Mouse (Mus musculus): ENCODE results near the gene Slc25a18. TPM values are rescaled to one million over a fixed set of nuclear protein-coding genes. Genes with fewer than 3 reads are reported as not detected.

Slc25a18 gene
- 0.33 TPM in 1 of 2 replicates, not detected in the other for total RNA-seq (2021)
- long read RNA-seq, result 0 reads

GRCm38 (mm10) chr6:120773149-120773628 lies at the start of gene Slc25a18:
Gene Slc25a18, plus strand, starts transcription at chr6:120773578.
- no peak for DNase-seq

GRCm38 (mm10) chr6:120725986-120726385 lies 47.4 kb upstream of the Slc25a18 start:
- DNase-seq, result no peak

DNA sequence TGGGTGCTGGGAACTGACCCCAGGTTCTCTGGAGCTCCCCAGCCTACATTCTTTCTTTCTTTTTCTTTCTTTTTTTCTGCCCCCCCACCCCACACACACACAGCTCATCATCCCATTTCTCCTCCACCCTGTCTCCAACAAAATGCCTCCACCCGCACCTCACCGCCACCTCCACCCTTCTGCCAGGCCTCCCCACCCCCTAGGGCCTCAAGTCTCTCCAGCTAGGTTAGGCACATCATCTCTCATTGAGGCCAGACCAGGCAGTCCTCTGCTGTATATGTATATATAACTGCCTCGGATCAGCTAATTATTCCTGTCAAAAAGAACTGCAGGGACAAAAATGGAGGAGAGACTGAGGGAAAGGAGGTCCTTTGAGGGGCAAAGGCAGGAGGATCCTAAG lies 37.4 kb upstream of the Slc25a18 start:
- DNase-seq, result no peak

- DNase-seq, result no peak
Observed at GRCm38 (mm10) chr6:120736566-120736965, 36.8 kb upstream of the Slc25a18 start.

- no peak for DNase-seq
Observed at GRCm38 (mm10) chr6:120743130-120743529, 30.2 kb upstream of the Slc25a18 start.

DNA sequence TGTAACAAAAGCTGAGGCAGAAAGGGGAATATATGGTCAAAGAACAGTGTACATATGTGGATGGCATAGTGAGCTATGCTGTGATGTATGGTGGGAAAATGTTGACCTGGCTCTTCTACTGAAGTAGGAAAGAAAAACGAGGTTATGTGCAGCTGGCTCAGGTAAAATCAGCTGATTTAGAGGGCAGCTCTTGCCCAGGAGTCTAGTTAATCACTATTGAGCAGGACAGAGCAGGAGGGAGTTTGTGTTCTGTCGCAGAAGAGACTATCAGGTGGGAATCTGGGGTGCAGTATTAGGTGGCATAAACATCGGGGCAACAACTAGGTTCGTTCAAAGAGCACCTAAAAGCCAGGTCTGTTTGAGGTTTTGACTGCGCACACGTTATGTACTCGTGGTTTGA lies 29.1 kb upstream of the Slc25a18 start:
- DNase-seq, result no peak

DNA sequence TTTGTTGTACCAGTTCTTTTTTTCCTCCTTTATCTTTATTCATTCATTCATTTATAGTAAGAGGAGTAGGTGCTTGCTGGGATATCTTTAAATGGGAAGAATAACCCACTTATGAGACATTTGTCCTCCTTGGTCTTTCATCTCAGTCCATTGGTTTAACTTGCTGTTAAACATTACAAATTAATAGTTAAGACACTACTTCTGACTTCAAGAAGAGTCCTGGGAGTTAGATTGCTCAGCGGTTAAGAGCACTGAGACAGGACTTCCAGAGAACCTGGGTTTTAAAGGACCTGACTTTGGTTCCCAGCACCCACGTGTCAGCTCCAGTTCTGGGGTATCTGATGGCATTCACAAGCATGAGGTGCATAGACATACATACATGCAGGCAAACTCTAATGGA lies 27.0 kb upstream of the Slc25a18 start:
- no peak for DNase-seq

DNA sequence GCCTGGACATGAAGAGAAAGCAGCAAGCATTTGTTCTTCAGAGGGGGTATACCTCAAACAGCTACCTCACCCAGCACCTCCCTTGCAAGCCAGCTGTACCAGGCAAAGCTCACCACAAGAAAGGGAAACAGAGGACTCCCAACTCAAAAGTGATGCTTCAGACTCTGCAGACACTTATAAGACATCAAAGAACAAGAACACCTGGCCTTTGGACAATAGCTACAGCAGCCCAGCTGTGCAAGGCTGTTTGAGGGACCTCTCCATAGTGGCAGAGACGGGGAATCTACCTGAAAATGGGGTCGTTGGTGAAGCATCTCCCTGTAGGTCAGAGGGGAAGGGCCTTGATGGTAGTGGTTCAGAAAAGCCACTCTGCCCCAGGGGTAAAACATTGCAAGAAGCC lies 12.2 kb upstream of the Slc25a18 start:
- no peak for DNase-seq

DNA sequence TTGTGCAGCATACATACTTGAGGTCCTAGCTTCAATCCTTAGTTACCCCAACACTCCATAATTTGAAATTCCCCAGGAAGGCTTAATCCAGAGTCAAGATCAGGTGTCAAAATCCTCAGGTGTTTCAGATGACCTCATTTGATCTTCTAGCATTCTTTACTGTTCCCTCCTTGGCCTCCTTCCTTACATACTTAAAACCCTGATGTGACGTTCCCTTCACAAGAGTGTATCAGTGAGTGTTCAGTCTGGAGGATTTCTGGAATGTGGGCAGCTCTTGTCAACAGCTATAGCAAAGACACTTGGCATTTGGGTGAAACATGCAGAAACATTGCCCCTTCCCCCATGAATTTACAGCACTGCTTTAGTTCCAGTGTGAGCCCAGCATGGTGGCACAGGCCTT lies 3.4 kb upstream of the Slc25a18 start:
- no peak for DNase-seq

DNA sequence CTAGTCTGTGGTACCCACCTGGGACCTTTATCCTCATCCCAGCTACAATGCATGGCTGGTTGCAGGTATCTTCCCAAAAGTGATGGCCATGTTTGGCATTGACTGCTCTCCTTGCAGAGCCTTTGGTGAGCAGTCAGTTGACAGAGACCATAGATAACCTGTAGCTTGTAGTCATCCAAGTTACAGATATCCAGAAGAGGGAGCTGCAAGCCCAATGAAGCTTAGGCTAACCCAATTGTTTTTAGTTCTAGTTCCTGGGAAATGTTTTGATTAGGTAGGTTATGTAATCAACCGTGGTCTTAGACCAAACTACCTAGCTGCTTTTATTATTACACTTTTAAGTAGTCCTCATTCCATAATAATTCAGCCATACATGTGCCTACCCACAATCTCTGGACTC lies 2.0 kb upstream of the Slc25a18 start:
- no peak for DNase-seq

DNA sequence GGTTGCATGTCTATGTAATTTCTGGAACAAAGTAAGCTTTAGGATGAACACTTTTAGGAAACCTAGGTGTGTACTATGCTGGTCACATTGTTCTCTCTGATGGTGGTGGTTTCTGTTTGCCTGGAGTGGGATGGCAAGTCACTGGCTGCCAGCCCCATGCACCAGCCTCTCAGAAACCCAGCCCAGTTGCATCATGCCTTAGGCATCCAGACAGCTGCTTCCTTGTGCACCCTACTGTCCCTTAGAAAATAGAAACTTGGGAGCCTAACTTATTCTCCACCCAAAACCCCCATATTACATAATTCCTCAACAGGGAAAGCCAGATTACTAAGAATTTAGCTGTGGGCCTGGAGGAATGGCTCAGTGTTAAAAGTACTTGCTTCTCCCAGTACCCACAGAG lies 1.4 kb upstream of the Slc25a18 start:
- no peak for DNase-seq

GRCm38 (mm10) chr6:120773763-120774162 lies 385 bp downstream of the Slc25a18 start:
- DNase-seq, result no peak

- DNase-seq, result no peak
Observed at GRCm38 (mm10) chr6:120776286-120776685, 2.9 kb downstream of the Slc25a18 start.

- no peak for DNase-seq
Observed at GRCm38 (mm10) chr6:120777533-120777932, 4.2 kb downstream of the Slc25a18 start.

GRCm38 (mm10) chr6:120778226-120778625 lies 4.8 kb downstream of the Slc25a18 start:
- no peak for DNase-seq

GRCm38 (mm10) chr6:120782948-120783347 lies 9.6 kb downstream of the Slc25a18 start:
- no peak for DNase-seq

DNA sequence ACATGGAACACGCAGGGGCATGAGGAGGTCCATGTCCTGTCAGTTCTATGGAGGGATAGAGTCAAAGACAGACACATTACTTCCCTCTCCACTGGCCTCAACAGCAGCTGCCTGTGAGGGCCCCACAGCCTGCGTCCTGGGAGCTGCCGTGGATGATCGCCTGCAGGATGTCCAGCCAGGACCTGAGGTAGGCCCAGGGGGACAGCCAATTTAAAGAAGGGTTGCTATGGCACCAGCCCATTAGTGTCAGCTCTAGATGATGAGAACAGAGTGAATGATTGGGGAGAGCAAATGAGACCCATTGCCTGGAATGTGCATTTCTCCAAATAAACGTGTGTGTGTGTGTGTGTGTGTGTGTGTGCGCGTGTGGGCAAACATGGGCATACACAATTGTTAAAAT lies 11.0 kb downstream of the Slc25a18 start:
- no peak for DNase-seq

- DNase-seq, result no peak
Observed at GRCm38 (mm10) chr6:120788068-120788607, 14.8 kb downstream of the Slc25a18 start.

- DNase-seq, result no peak
Observed at GRCm38 (mm10) chr6:120788904-120789303, 15.5 kb downstream of the Slc25a18 start.

GRCm38 (mm10) chr6:120790153-120790552 lies 16.8 kb downstream of the Slc25a18 start:
- no peak for DNase-seq

DNA sequence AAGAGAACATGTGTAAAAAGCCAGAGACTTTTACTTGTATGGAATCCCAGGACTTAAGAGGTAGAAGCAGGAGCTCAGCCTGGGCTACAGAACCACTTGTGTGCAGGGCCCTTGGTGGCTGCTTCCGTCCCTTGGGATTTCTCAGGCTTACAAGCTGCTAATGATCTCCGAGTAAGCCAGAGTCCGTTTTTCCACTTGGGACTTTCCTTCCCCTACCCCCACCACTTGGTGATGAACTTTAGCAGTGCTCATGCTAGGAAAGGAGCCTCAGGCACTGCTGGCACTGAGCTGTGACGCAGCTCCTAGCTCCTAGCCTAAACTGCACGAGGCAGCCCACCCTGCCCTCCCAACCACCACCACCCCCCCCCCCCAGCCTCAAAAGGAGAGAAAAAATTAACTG lies 17.3 kb downstream of the Slc25a18 start:
- DNase-seq, result no peak

DNA sequence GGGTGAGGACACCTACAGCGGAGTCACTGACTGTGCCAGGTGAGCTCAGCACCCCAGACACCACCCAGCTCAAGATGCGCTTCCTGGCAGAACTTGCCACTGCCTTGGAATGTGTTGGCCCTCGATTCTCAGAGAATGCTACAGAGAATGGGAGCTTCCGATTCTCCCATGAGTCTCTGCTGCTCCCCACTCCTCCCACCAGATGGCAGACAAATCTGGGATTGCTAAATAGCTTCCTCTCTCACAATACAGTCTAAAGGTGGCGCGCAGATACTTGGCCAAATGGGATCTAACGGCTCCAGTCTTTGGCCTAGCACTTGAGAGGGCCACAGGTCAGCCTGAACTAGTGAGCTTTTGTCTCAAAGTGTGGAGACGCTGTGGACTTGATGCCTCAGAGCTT lies 19.6 kb downstream of the Slc25a18 start:
- DNase-seq, result no peak

DNA sequence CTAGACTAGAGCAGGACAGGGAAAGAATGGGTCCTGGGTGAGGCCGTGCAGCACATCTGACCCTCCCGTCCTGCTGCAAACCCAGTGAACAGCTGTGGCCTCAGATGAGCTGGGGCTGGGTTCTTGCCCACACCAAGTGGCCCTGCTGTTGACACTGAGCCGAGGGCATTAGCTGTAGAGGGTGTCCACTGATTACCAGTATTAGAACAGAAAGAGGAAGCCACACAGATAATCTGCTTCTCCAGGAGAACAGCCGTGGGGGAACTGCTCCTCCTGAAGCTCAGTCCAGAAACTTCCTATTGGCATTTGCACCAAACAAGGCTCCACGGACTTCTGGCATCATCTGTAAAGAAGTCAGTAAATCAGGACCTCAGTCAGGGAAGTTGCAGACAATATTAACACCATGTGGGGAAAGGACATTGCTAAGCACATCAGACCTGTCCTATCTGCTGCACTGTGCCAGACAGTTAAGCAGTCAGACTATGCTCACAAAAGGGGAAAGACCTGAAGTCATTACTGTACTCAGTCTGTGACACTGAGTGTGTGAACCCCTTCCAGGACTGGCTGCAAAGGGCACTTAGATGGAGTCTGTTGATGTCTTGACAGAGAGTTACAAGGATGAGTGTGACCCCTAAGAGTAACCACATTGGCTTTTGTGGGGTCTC lies 22.2 kb downstream of the Slc25a18 start:
- no peak for DNase-seq

GRCm38 (mm10) chr6:120796111-120796510 lies 22.7 kb downstream of the Slc25a18 start:
- DNase-seq, result no peak
